Mouse (Mus musculus): ENCODE results near the gene Asb6. TPM values are rescaled to one million over a fixed set of nuclear protein-coding genes. Genes with fewer than 3 reads are reported as not detected.

Asb6 gene
- polyA plus RNA-seq, 1 experiment: 31.7 TPM

DNA sequence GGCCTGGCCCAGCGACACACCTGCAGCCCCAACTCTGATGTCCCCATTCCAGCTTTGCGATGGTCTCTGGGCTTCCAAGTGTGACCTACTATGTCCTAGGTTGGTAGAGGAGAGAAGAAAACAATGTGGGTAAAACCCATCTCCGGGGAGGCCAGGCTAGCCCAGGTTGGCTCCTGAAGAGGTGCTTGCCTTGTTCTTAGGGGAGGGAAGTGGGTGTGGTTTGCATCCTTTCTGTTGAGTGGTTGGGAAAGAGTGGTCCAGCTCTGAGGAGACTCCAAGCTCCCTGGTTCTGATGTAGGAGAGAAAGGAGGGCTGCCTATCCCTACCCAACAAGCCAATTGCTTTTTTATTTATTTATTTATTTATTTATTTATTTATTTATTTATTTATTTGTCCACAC lies 35.3 kb upstream of the Asb6 start:
- H3K36me3 ChIP-seq (ENCODE audit: control insufficient read depth, insufficient read depth, low read length): no peaks in the 10 kb centered on the region
- H3K4me3 ChIP-seq (ENCODE audit: low read depth, low read length): no peak overlapping the region
- H3K4me1 ChIP-seq (ENCODE audit: control insufficient read depth, insufficient read depth, insufficient read length, low read length): no peaks in the 10 kb centered on the region
- whole genome bisulfite sequencing: 58% methylated on average over 3 of the region's 3 CpGs
- no peak for TF ChIP-seq CTCF (IDR thresholded peaks at IDR 0.05; ENCODE audit: extremely low read depth, insufficient read length, insufficient replicate concordance, low read depth, low read length)
- TF ChIP-seq POLR2A (IDR thresholded peaks at IDR 0.05; ENCODE audit: low read depth, low read length): no peak
- 0 out of 2 replicates have a peak, but pooled peaks cover 8% of the 10 kb centered on the region for H3K27me3 ChIP-seq (ENCODE audit: control insufficient read depth, insufficient read depth, low read length)
- no peak overlapping the region for H3K27ac ChIP-seq (ENCODE audit: insufficient read depth, low read depth, low read length)

DNA sequence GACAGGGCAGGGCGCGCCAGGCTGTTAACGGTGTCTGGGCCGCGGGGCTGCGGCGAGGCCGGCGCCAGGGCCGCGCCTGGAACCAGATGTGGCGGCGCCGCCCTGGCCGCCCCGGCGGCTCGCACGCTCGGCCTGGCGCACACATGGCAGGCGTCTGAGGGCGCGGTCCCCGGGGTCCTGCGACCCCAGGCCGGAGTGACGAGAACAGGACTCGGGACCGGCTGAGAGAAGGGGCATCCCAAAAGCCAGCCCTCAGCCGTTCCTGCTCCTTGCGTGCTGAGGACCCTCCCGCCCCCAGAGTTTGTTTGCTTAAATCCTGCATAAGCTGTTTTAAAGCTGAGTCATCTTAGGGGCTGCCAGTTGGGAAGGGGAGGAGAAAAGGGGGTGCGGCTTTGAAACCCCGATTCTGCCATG lies 34.8 kb upstream of the Asb6 start:
- TF ChIP-seq CTCF (IDR thresholded peaks at IDR 0.05; ENCODE audit: extremely low read depth, insufficient read length, insufficient replicate concordance, low read depth, low read length) (no peak), POLR2A (IDR thresholded peaks at IDR 0.05; ENCODE audit: low read depth, low read length) (no peak)
- Histone ChIP-seq H3K27ac (ENCODE audit: insufficient read depth, low read depth, low read length) (no peak overlapping the region), H3K4me3 (ENCODE audit: low read depth, low read length) (peak overlapping the region; percentile 27), H3K4me1 (ENCODE audit: control insufficient read depth, insufficient read depth, insufficient read length, low read length) (no peaks in the 10 kb centered on the region), H3K36me3 (ENCODE audit: control insufficient read depth, insufficient read depth, low read length) (no peaks in the 10 kb centered on the region), H3K27me3 (ENCODE audit: control insufficient read depth, insufficient read depth, low read length) (0 out of 2 replicates have a peak, but pooled peaks cover 8% of the 10 kb centered on the region)
- under 1% methylated on average over 30 of the region's 35 CpGs for WGBS

DNA sequence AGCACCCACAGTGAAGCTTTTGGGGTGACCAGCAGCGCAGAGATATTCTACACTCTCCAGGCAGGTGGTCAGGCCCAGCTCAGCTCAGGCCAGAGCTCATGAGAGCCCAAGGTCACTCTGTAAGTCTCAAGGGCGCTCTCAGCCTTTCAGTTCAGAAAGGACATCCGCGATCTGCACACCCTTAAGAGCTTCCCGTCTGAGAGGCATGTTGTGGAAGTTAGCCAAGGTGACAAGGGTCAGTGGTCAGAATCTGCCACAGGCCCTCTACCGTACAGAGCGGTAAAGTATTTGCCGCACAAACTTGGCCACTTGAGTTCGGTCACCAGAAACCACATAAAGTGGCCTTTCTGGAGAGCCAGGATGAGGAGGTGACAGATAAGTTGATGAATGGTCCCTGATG lies 33.4 kb upstream of the Asb6 start:
- Histone ChIP-seq H3K27ac (ENCODE audit: insufficient read depth, low read depth, low read length) (no peak overlapping the region), H3K4me3 (ENCODE audit: low read depth, low read length) (no peak overlapping the region), H3K36me3 (ENCODE audit: control insufficient read depth, insufficient read depth, low read length) (no peaks in the 10 kb centered on the region), H3K27me3 (ENCODE audit: control insufficient read depth, insufficient read depth, low read length) (0 out of 2 replicates have a peak, but pooled peaks cover 8% of the 10 kb centered on the region), H3K4me1 (ENCODE audit: control insufficient read depth, insufficient read depth, insufficient read length, low read length) (no peaks in the 10 kb centered on the region)
- 67% methylated on average over 9 of the region's 9 CpGs for WGBS
- TF ChIP-seq POLR2A (IDR thresholded peaks at IDR 0.05; ENCODE audit: low read depth, low read length) (no peak), CTCF (IDR thresholded peaks at IDR 0.05; ENCODE audit: extremely low read depth, insufficient read length, insufficient replicate concordance, low read depth, low read length) (no peak)

DNA sequence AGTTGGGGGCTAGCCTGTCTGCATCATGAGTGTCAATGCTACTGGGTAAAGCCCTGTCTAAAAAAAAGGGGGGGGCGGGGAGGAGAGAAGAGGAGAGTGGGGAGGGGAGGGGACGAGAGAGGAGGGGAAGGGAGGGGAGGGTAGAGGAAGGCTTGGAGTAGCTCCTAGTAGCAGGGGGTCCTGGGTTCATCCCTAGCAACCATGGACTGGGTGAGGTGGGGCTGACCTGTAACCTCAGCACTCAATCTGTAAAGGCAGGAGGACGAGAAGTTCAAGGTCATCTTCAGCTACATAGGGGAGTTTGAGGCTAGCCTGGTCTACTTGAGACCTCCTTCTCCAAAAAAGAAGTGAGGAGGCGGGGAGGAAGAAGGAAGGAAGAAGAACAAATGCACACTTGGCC lies 31.9 kb upstream of the Asb6 start:
- no peaks in the 10 kb centered on the region for H3K36me3 ChIP-seq (ENCODE audit: control insufficient read depth, insufficient read depth, low read length)
- H3K4me1 ChIP-seq (ENCODE audit: control insufficient read depth, insufficient read depth, insufficient read length, low read length): no peaks in the 10 kb centered on the region
- TF ChIP-seq POLR2A (IDR thresholded peaks at IDR 0.05; ENCODE audit: low read depth, low read length) (no peak), CTCF (IDR thresholded peaks at IDR 0.05; ENCODE audit: extremely low read depth, insufficient read length, insufficient replicate concordance, low read depth, low read length) (no peak)
- 66% methylated on average over 4 of the region's 4 CpGs for WGBS
- no peak overlapping the region for H3K4me3 ChIP-seq (ENCODE audit: low read depth, low read length)
- 0 out of 2 replicates have a peak, but pooled peaks cover 8% of the 10 kb centered on the region for H3K27me3 ChIP-seq (ENCODE audit: control insufficient read depth, insufficient read depth, low read length)
- no peak overlapping the region for H3K27ac ChIP-seq (ENCODE audit: insufficient read depth, low read depth, low read length)

DNA sequence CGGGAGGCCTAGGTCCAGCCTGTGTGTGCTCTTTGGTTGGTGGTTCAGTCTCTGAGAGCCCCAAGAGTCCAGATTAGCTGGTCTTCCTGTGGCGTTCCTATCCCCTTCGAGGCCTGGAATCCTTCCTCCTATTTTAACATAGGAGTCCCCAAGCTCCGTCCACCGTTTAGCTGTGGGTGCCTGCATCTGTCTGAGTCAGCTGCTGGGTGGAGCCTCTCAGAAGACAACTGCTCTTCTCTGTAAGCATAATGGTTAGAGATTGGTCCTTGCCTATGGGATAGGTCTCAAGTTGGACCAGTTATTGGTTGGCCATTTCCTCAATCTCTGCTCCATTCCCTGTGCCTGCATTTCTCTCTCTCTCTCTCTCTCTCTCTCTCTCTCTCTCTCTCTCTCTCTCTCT lies 29.6 kb upstream of the Asb6 start:
- Histone ChIP-seq H3K27me3 (ENCODE audit: control insufficient read depth, insufficient read depth, low read length) (0 out of 2 replicates have a peak, but pooled peaks cover under 1% of the 10 kb centered on the region), H3K27ac (ENCODE audit: insufficient read depth, low read depth, low read length) (no peak overlapping the region), H3K4me3 (ENCODE audit: low read depth, low read length) (no peak overlapping the region), H3K36me3 (ENCODE audit: control insufficient read depth, insufficient read depth, low read length) (no peaks in the 10 kb centered on the region), H3K4me1 (ENCODE audit: control insufficient read depth, insufficient read depth, insufficient read length, low read length) (no peaks in the 10 kb centered on the region)
- TF ChIP-seq CTCF (IDR thresholded peaks at IDR 0.05; ENCODE audit: extremely low read depth, insufficient read length, insufficient replicate concordance, low read depth, low read length): no peak
- 67% methylated on average over 5 of the region's 5 CpGs for WGBS

DNA sequence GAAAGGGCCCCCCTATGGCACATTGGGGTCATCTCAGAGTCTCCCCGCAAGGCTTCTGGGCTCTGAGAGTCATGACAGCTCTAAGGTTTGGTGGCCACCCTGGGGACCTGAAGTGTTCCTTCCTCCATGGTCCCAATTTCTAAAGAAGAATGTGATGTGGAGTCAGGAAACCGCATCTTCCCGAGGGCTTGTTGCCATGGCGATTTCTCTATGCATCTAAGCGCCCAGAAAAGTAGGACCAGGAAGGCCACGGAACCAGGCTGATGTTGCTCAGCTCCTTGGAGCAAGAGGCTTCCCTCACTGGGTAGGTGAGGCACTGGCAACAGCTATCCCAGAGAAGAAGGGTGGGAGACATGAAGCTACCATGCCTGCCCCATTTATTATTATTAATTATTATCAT lies 26.9 kb upstream of the Asb6 start:
- Histone ChIP-seq H3K4me3 (ENCODE audit: low read depth, low read length) (no peak overlapping the region), H3K27ac (ENCODE audit: insufficient read depth, low read depth, low read length) (no peak overlapping the region), H3K27me3 (ENCODE audit: control insufficient read depth, insufficient read depth, low read length) (peaks cover 6% of the 10 kb centered on the region; the same call in 1 of the 2 replicates), H3K36me3 (ENCODE audit: control insufficient read depth, insufficient read depth, low read length) (no peaks in the 10 kb centered on the region), H3K4me1 (ENCODE audit: control insufficient read depth, insufficient read depth, insufficient read length, low read length) (no peaks in the 10 kb centered on the region)
- no peak for TF ChIP-seq CTCF (IDR thresholded peaks at IDR 0.05; ENCODE audit: extremely low read depth, insufficient read length, insufficient replicate concordance, low read depth, low read length)
- TF ChIP-seq POLR2A (IDR thresholded peaks at IDR 0.05; ENCODE audit: low read depth, low read length): no peak
- 80% methylated on average over 6 of the region's 6 CpGs for WGBS

DNA sequence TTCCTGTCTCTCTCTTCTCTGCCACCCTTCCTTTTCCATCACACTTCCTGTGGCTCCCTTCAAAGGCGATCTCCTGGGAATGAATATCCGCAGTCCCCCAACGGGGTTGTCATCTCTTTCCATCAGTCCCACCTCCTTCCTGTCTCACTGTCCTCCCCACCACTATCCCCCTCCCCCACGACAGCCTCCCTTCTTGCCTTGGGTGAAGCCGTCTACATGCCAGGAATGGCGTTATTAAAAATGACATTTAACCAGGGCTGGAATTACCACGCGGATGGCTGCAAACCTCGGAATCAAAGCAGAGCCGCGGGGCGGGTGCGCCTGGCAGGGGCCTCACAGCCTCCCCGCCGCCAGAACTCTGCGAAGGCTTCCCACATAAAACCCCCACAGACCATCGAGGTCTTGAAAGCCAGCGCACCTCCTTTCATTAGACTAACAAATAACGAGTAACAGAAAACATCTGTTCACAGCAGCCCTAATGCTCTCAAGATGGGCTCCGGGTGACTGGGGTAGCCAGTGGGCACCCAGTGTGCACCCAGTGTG lies 22.7 kb upstream of the Asb6 start:
- no peak for TF ChIP-seq POLR2A (IDR thresholded peaks at IDR 0.05; ENCODE audit: low read depth, low read length)
- TF ChIP-seq CTCF (IDR thresholded peaks at IDR 0.05; ENCODE audit: extremely low read depth, insufficient read length, insufficient replicate concordance, low read depth, low read length): no peak
- no peaks in the 10 kb centered on the region for H3K4me1 ChIP-seq (ENCODE audit: control insufficient read depth, insufficient read depth, insufficient read length, low read length)
- H3K27ac ChIP-seq (ENCODE audit: insufficient read depth, low read depth, low read length): no peak overlapping the region
- no peaks in the 10 kb centered on the region for H3K36me3 ChIP-seq (ENCODE audit: control insufficient read depth, insufficient read depth, low read length)
- no peak overlapping the region for H3K4me3 ChIP-seq (ENCODE audit: low read depth, low read length)
- H3K27me3 ChIP-seq (ENCODE audit: control insufficient read depth, insufficient read depth, low read length): peaks cover 7% of the 10 kb centered on the region; the same call in 1 of the 2 replicates
- WGBS: 49% methylated on average over 20 of the region's 20 CpGs

All from small intestine, adult 2 months (tissue).